Mouse (Mus musculus) C2C12 (cell line): ENCODE results near the gene Eno2. TPM values are rescaled to one million over a fixed set of nuclear protein-coding genes. Genes with fewer than 3 reads are reported as not detected.

Experiments used
- H3K27me3 ChIP-seq: one replicate; pipeline ENCODE4 v1.6.1; 2011; ENCODE audit not compliant: control insufficient read depth, insufficient read depth, insufficient read length
- H3K36me3 ChIP-seq: one replicate; pipeline ENCODE4 v1.6.1; 2011; ENCODE audit not compliant: control insufficient read depth, insufficient read depth
- H3K4me3 ChIP-seq: one replicate; pipeline ENCODE4 v1.5.1; 2011; ENCODE audit warnings: mild to moderate bottlenecking, control low read depth; ENCODE audit not compliant: poor library complexity, insufficient read depth, severe bottlenecking
- H3K79me2 ChIP-seq: one replicate; pipeline ENCODE4 v1.6.1; 2011; ENCODE audit not compliant: control insufficient read depth, insufficient read depth
- H3K79me3 ChIP-seq: one replicate; pipeline ENCODE4 v1.6.1; 2011; ENCODE audit warnings: low read depth, control low read depth
- H3ac ChIP-seq: one replicate; pipeline ENCODE3; 2011; ENCODE audit warnings: low read depth; ENCODE audit not compliant: control insufficient read depth, insufficient read length
- CEBPB ChIP-seq: IDR thresholded peaks from one replicate; pipeline ENCODE4 v1.6.1; 2011; ENCODE audit warnings: low read depth, mild to moderate bottlenecking, control low read depth, moderate library complexity
- CTCF ChIP-seq: IDR thresholded peaks from one replicate; pipeline ENCODE4 v1.5.1; 2011; ENCODE audit not compliant: control insufficient read depth, insufficient read depth, insufficient read length
- FOSL1 ChIP-seq: IDR thresholded peaks from one replicate; pipeline ENCODE4 v1.8.0; 2011; ENCODE audit warnings: mild to moderate bottlenecking, low read length; ENCODE audit not compliant: poor library complexity, insufficient read depth, severe bottlenecking
- MAX ChIP-seq: IDR thresholded peaks from one replicate; pipeline ENCODE4 v1.6.1; 2011; ENCODE audit warnings: mild to moderate bottlenecking, control low read depth
- MYOD1 ChIP-seq: IDR thresholded peaks from one replicate; pipeline ENCODE4 v1.6.1; 2011; ENCODE audit warnings: low read depth; ENCODE audit not compliant: control insufficient read depth, insufficient read length
- MYOG ChIP-seq: IDR thresholded peaks from one replicate; pipeline ENCODE4 v1.6.1; 2011; ENCODE audit not compliant: control insufficient read depth, insufficient read length; ENCODE audit errors: extremely low read depth
- USF1 ChIP-seq: IDR thresholded peaks from one replicate; pipeline ENCODE4 v1.6.1; 2011; ENCODE audit warnings: low read depth, mild to moderate bottlenecking, control low read depth, moderate library complexity
- polyA plus RNA-seq: library from polyadenylated mRNA; unstranded; fragments of >200 nt; fragmentation: generic; extraction: Trizol; gene quantifications from one replicate; pipeline ENCODE4 v1.2.1, GENCODE M21; 2012; ENCODE audit warnings: missing spikeins

The Eno2 gene
- polyA plus RNA-seq, 1 experiment, result 5.5 TPM

GRCm38 (mm10) chr6:124757351-124757880 lies 12.1 kb downstream of the Eno2 start:
- no peak for TF ChIP-seq MYOD1
- TF ChIP-seq MAX, result no peak
- TF ChIP-seq MYOG, result no peak
- TF ChIP-seq FOSL1, result no peak
- no peak for TF ChIP-seq USF1
- TF ChIP-seq CEBPB, result no peak
- TF ChIP-seq CTCF, result no peak
- H3K4me3 ChIP-seq, result peak overlapping the region; percentile 15
- H3K79me2 ChIP-seq, result peaks cover 46% of the 10 kb centered on the region
- no peaks in the 10 kb centered on the region for H3K27me3 ChIP-seq
- H3ac ChIP-seq, result peak overlapping the region; percentile 95
- H3K79me3 ChIP-seq, result peaks cover 37% of the 10 kb centered on the region
- H3K36me3 ChIP-seq, result peaks cover 19% of the 10 kb centered on the region

DNA sequence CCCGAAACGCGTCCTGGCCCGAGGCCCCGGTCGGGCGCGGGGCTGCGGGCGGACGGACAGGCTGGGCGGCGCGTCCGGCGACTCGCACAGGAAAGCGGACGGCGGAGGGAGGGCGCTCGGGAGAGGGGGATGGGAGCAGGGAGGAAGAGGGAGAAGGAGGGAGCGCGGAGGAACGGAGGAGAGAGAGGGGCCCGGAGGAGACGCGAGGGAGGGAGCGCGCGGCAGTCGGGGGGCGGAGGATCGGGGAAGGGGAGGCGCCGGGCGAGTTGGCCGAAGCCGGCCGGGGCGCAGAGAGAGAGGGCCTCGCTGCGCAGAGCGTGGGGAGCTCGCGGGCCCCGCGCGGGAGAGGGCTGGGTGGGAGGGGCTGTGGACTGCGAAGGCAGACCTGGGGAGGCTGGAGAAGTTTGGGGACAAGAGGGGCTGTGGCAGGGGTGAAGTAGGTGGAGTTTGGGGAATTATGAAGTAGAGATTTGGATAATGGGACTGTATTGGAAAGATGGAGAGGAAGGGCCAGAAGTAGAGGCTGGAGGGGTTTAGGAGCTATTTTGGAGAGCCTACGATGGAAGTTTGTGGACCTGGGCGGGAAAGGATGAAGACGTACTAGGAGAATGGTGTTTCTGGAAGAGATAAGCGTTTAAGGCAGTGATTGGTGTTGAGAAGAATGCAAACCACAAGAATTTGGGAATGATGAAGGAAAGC lies 12.7 kb downstream of the Eno2 start:
- H3K79me2 ChIP-seq, result peaks cover 52% of the 10 kb centered on the region
- H3K36me3 ChIP-seq, result peaks cover 25% of the 10 kb centered on the region
- TF ChIP-seq MYOD1, result no peak
- TF ChIP-seq MAX, result no peak
- TF ChIP-seq CEBPB, result no peak
- TF ChIP-seq CTCF, result no peak
- no peak for TF ChIP-seq MYOG
- no peak for TF ChIP-seq USF1
- TF ChIP-seq FOSL1, result no peak
- peak overlapping the region; percentile 95 for H3ac ChIP-seq
- peaks cover 43% of the 10 kb centered on the region for H3K79me3 ChIP-seq
- H3K4me3 ChIP-seq, result peak overlapping the region; percentile 63
- no peaks in the 10 kb centered on the region for H3K27me3 ChIP-seq

- Histone ChIP-seq H3K36me3 (peaks cover 32% of the 10 kb centered on the region), H3K27me3 (no peaks in the 10 kb centered on the region), H3K79me2 (peaks cover 60% of the 10 kb centered on the region), H3ac (peak within 1 kb of the TSS; percentile 95), H3K79me3 (peaks cover 49% of the 10 kb centered on the region), H3K4me3 (peak within 1 kb of the TSS; percentile 63)
- no peak for TF ChIP-seq CTCF
- no peak for TF ChIP-seq MYOD1
- no peak for TF ChIP-seq FOSL1
- no peak for TF ChIP-seq MYOG
- no peak for TF ChIP-seq MAX
- TF ChIP-seq USF1, result no peak
- TF ChIP-seq CEBPB, result no peak
These were observed 13.5 kb downstream of the Eno2 start, which contains the start of the genes Gm45234 and Atn1 for GRCm38 (mm10) chr6:124755831-124756595. Gene Gm45234 (minus strand): TSS chr6:124756021. Gene Atn1 (minus strand): TSS chr6:124756524.

- H3K36me3 ChIP-seq, result peaks cover 39% of the 10 kb centered on the region
- peak overlapping the region; percentile 95 for H3ac ChIP-seq
- H3K79me3 ChIP-seq, result peaks cover 56% of the 10 kb centered on the region
- H3K4me3 ChIP-seq, result peak overlapping the region; percentile 63
- H3K79me2 ChIP-seq, result peaks cover 67% of the 10 kb centered on the region
- TF ChIP-seq CEBPB (peak; percentile 71), MYOD1 (no peak), MYOG (no peak)
- H3K27me3 ChIP-seq, result no peaks in the 10 kb centered on the region
These were observed 14.2 kb downstream of the Eno2 start for GRCm38 (mm10) chr6:124755306-124755705.

DNA sequence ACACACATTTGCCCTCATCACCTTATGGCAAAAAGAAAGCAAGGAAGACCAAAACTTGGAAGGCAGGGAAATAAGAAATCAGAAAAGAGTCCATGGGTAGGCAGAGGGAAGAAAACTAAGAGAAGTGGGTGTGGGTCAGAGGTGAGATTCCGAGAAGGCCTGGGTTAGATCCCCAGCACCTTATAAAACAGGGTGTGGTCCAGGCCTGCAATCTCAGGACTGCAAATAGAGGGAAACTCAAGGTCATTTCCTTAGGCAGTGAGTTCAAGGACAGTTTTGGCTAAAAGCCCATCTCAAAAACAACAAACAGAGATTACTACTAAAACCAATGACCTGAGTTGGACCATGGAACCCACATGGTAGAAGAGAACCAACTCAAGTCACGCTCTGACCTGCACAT lies 15.6 kb downstream of the Eno2 start:
- peaks cover 82% of the 10 kb centered on the region for H3K79me2 ChIP-seq
- peaks cover 64% of the 10 kb centered on the region for H3K79me3 ChIP-seq
- no peak overlapping the region for H3ac ChIP-seq
- H3K27me3 ChIP-seq, result no peaks in the 10 kb centered on the region
- H3K4me3 ChIP-seq, result no peak overlapping the region
- TF ChIP-seq MAX, result no peak
- TF ChIP-seq CTCF, result no peak
- TF ChIP-seq FOSL1, result no peak
- no peak for TF ChIP-seq CEBPB
- no peak for TF ChIP-seq USF1
- TF ChIP-seq MYOD1, result no peak
- TF ChIP-seq MYOG, result no peak
- H3K36me3 ChIP-seq, result peaks cover 52% of the 10 kb centered on the region

DNA sequence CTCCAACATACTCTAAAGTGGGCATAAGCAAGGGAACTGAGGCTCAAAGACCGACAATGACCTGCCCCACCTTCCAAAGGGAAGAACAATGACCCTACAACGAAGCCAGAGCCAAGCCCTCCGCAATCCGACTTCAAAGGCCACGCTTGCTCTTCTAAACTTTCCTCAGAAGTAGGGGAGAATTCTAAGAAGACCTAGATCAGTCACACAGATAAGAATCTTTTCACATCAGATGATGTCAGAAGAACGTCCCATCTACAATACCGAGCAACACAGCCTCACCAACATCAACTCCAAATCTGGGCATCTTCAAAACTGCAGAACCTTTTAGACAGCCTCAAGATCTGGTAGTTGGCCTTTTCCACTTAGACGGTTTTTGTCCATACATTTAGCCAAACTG lies 19.1 kb downstream of the Eno2 start:
- Histone ChIP-seq H3K27me3 (no peaks in the 10 kb centered on the region), H3K36me3 (peaks cover 62% of the 10 kb centered on the region), H3K79me3 (peaks cover 57% of the 10 kb centered on the region), H3K79me2 (peaks cover 66% of the 10 kb centered on the region), H3K4me3 (no peak overlapping the region), H3ac (no peak overlapping the region)
- TF ChIP-seq MYOD1 (no peak), MAX (no peak), CTCF (no peak), MYOG (no peak), USF1 (no peak), CEBPB (no peak), FOSL1 (no peak)
